Mouse (Mus musculus): Measurements from ENCODE around the gene Itga6.

DNA sequence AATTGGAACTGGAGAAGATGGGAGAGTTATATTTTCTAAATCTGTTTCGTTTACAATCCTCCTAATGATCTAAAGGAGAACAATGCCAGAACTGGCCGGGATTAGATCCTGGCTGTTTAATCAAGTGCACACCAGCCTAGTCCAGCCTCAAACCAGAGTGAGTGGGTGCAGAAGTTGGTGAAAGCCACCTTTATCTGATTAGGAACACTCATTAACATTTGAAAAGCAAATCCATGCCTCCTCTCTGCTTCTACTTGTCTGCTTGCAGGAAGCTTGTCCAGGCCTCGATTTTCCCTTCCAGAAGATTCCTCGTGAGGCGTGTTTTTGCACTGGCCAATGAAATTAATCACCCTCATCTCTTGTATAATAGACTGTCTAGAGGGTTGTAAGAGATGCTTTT lies 41.1 kb upstream of the Itga6 start:
- TF ChIP-seq CTCF (IDR thresholded peaks at IDR 0.05; ENCODE audit: borderline replicate concordance, insufficient read depth, low read depth, low read length) (no peak), POLR2A (IDR thresholded peaks at IDR 0.05; ENCODE audit: borderline replicate concordance, insufficient read depth, low read length) (no peak)

Measured in cerebellum, adult 2 months (tissue).